ENCODE assay signal across 18 mouse cellular contexts in genomic region chr3:157804307-157804706, GRCm38 (mm10).
"Had no signal": no experiment of that assay in that cellular context is flagged by ENCODE, and none has a peak within 500 bp of the region (broad histone marks: within the 10 kb centered on the region; RNA-seq: fewer than 3 reads in every experiment).

No protein-coding gene starts in this region.

- H3K27ac ChIP-seq: intestine, embryonic 15.5 days; left cerebral cortex, adult 2 months; lung, embryonic 15.5 days; macrophage; neural tube, embryonic 12.5 days; stomach, embryonic 15.5 days had no signal

- H3K4me1 ChIP-seq: intestine, embryonic 15.5 days; lung, embryonic 15.5 days; megakaryocyte, embryonic 14.5 days; neural tube, embryonic 12.5 days; stomach, embryonic 15.5 days had no signal

- H3K4me2 ChIP-seq: intestine, embryonic 15.5 days; lung, embryonic 15.5 days; neural tube, embryonic 12.5 days; stomach, embryonic 15.5 days had no signal

- DNase-seq: kidney, adult 18-20 months; kidney, postnatal 10 days; kidney, postnatal 4 days; liver; lung, postnatal 14 days; midbrain, embryonic 14.5 days; retina, postnatal 1 day; right cerebral cortex, postnatal 4 days; spleen, adult 18-20 months; thymus, postnatal 36 days had no signal

- ATAC-seq: intestine, embryonic 15.5 days had no signal

- H3K36me3 ChIP-seq: intestine, embryonic 15.5 days; lung, embryonic 15.5 days; neural tube, embryonic 12.5 days; stomach, embryonic 15.5 days had no signal

- H3K4me3 ChIP-seq: intestine, embryonic 15.5 days; left cerebral cortex, adult 2 months; lung, embryonic 15.5 days; megakaryocyte, embryonic 14.5 days; myocyte; neural tube, embryonic 12.5 days; stomach, embryonic 15.5 days had no signal

- H3K9ac ChIP-seq: intestine, embryonic 15.5 days; lung, embryonic 15.5 days; neural tube, embryonic 12.5 days; stomach, embryonic 15.5 days had no signal

- H3K9me3 ChIP-seq: intestine, embryonic 15.5 days; lung, embryonic 15.5 days; megakaryocyte, embryonic 14.5 days; neural tube, embryonic 12.5 days; stomach, embryonic 15.5 days had no signal

- H3K27me3 ChIP-seq: intestine, embryonic 15.5 days; lung, embryonic 15.5 days; neural tube, embryonic 12.5 days; stomach, embryonic 15.5 days had no signal
